Mouse (Mus musculus): Measurements from ENCODE around the gene Cd247.
"Not testable (repeated sequence)": the region's sequence is repeated elsewhere in the genome, so short reads cannot be mapped to it uniquely, and the experiment has no call there.

The Cd247 gene

GRCm38 (mm10) chr1:165788511-165788910, at the start of gene Cd247:
TSS of gene Cd247 (plus strand) at chr1:165788681.
- no peak for DNase-seq

GRCm38 (mm10) chr1:165738985-165739384, 49.5 kb upstream of the Cd247 start:
- DNase-seq: no peak

GRCm38 (mm10) chr1:165741989-165742388, 46.5 kb upstream of the Cd247 start:
- DNase-seq: no peak

- DNase-seq: no peak
These were observed 40.4 kb upstream of the Cd247 start for GRCm38 (mm10) chr1:165748053-165748452.

- no peak for DNase-seq
These were observed 37.3 kb upstream of the Cd247 start for GRCm38 (mm10) chr1:165751142-165751541.

- no peak for DNase-seq
These were observed 36.6 kb upstream of the Cd247 start for GRCm38 (mm10) chr1:165751838-165752237.

GRCm38 (mm10) chr1:165754205-165754604, 34.3 kb upstream of the Cd247 start:
- no peak for DNase-seq

- no peak for DNase-seq
These were observed 33.3 kb upstream of the Cd247 start for GRCm38 (mm10) chr1:165755194-165755593.

GRCm38 (mm10) chr1:165761522-165762305, 26.8 kb upstream of the Cd247 start:
- no peak for DNase-seq

GRCm38 (mm10) chr1:165762498-165762897, 26.0 kb upstream of the Cd247 start:
- DNase-seq: not testable (repeated sequence)

GRCm38 (mm10) chr1:165762914-165763634, 25.4 kb upstream of the Cd247 start:
- DNase-seq: no peak

- DNase-seq: peak; percentile 95
These were observed 24.7 kb upstream of the Cd247 start, which contains the start of gene Creg1 for GRCm38 (mm10) chr1:165763635-165764372. TSS of gene Creg1 (plus strand) at chr1:165763746.

GRCm38 (mm10) chr1:165764571-165764970, 23.9 kb upstream of the Cd247 start:
- no peak for DNase-seq

GRCm38 (mm10) chr1:165765041-165765440, 23.4 kb upstream of the Cd247 start:
- DNase-seq: no peak

GRCm38 (mm10) chr1:165765651-165766294, 22.7 kb upstream of the Cd247 start:
- DNase-seq: no peak

GRCm38 (mm10) chr1:165766295-165766890, 22.1 kb upstream of the Cd247 start:
- no peak for DNase-seq

- no peak for DNase-seq
These were observed 19.5 kb upstream of the Cd247 start for GRCm38 (mm10) chr1:165768894-165769512.

GRCm38 (mm10) chr1:165770181-165770759, 18.2 kb upstream of the Cd247 start:
- DNase-seq: no peak

GRCm38 (mm10) chr1:165771491-165771897, 17.0 kb upstream of the Cd247 start:
- peak; percentile 47 to 70 for DNase-seq

- no peak for DNase-seq
These were observed 16.5 kb upstream of the Cd247 start for GRCm38 (mm10) chr1:165771998-165772397.

- DNase-seq: peak in 1 of 2 experiments; percentile 29
These were observed 12.8 kb upstream of the Cd247 start for GRCm38 (mm10) chr1:165775518-165776294.
